Mouse (Mus musculus) liver, postnatal 0 days (tissue): ENCODE results near the gene Hirip3. TPM values are rescaled to one million over a fixed set of nuclear protein-coding genes. Genes with fewer than 3 reads are reported as not detected.

Experiments
- ATAC-seq: fragments of 200-750 bp; cut with Nextera tagmentation; 2 replicates; pipeline ENCODE4 v1.8.0; 2017; ENCODE audit warnings: mild to moderate bottlenecking, moderate library complexity
- DNase-seq: peaks from one replicate; pipeline ENCODE4 v3.0.0-alpha.2; 2016
- H3K27ac ChIP-seq: fragments of 300-500 bp; sonication (generic); 2 replicates; pipeline ENCODE4 v1.5.1; 2014; ENCODE audit warnings: antibody characterized with exemption, moderate library complexity, mild to moderate bottlenecking, low read depth
- H3K27me3 ChIP-seq: fragments of 300-500 bp; sonication (generic); 2 replicates; pipeline ENCODE4 v1.6.1; 2014; ENCODE audit warnings: low read length, control low read depth, mixed read lengths; ENCODE audit not compliant: insufficient read depth
- H3K36me3 ChIP-seq: fragments of 300-500 bp; sonication (generic); replicated peaks from 2 replicates; pipeline ENCODE4 v1.6.1; 2014; ENCODE audit warnings: mild to moderate bottlenecking, control low read depth, low read length, moderate library complexity, mixed read lengths; ENCODE audit not compliant: insufficient read depth
- H3K4me1 ChIP-seq: fragments of 300-500 bp; sonication (generic); 2 replicates; pipeline ENCODE4 v1.6.1; 2014; ENCODE audit warnings: antibody characterized with exemption, mild to moderate bottlenecking, control low read depth; ENCODE audit not compliant: insufficient read depth
- H3K4me2 ChIP-seq: fragments of 300-500 bp; sonication (generic); 2 replicates; pipeline ENCODE4 v1.6.1; 2014; ENCODE audit warnings: low read depth, mild to moderate bottlenecking, low read length, moderate library complexity, mixed read lengths
- H3K4me3 ChIP-seq: fragments of 300-500 bp; sonication (generic); 2 replicates; pipeline ENCODE4 v1.5.1; 2014; ENCODE audit warnings: low read depth, low read length
- H3K9ac ChIP-seq: fragments of 300-500 bp; sonication (generic); replicated peaks from 2 replicates; pipeline ENCODE4 v1.6.1; 2014; ENCODE audit warnings: mild to moderate bottlenecking, moderate library complexity
- H3K9me3 ChIP-seq: fragments of 300-500 bp; sonication (generic); 2 replicates; pipeline ENCODE4 v1.6.1; 2016; ENCODE audit warnings: mild to moderate bottlenecking, control low read depth, low read length, mixed read lengths
- CTCF ChIP-seq: sonication (generic); IDR thresholded peaks from 2 replicates; pipeline ENCODE4 v1.5.1; 2016; ENCODE audit warnings: antibody characterized with exemption, low read depth
- EP300 ChIP-seq: IDR thresholded peaks from 2 replicates; pipeline ENCODE4 v1.6.1; 2016; ENCODE audit warnings: antibody characterized with exemption, low read depth, mild to moderate bottlenecking
- WGBS: fragments of 180-500 bp; shearing (Covaris S2); extraction: QIAGEN DNeasy Blood & Tissue Kit; methylation state at CpG from one replicate; pipeline ENCODE4 v1.1.7; 2014; ENCODE audit not compliant: insufficient replicate concordance; 5-methylcytosine and 5-hydroxymethylcytosine counted together
- polyA plus RNA-seq: library from polyadenylated mRNA; unstranded; fragments of >200 nt; fragmentation: Nextera tagmentation; extraction: Ambion mirVana; gene quantifications from 2 replicates; pipeline ENCODE4 v1.2.1, GENCODE M21; 2015

Gene Hirip3
- polyA plus RNA-seq, 1 experiment from 2014 or later, result 7.2 TPM

GRCm38 (mm10) chr7:126832036-126832598, 29.7 kb upstream of the Hirip3 start:
- Histone ChIP-seq H3K27me3 (peaks cover 8% of the 10 kb centered on the region; the same call in 1 of the 2 replicates), H3K4me3 (peak overlapping the region; percentile 30; the same call in 1 of the 2 replicates)
- ATAC-seq, result peak; percentile 91

GRCm38 (mm10) chr7:126833294-126833693, 28.5 kb upstream of the Hirip3 start:
- Histone ChIP-seq H3K9me3 (no peaks in the 10 kb centered on the region), H3K4me2 (no peak overlapping the region), H3K4me1 (peaks cover 11% of the 10 kb centered on the region; the same call in 1 of the 2 replicates), H3K9ac (no peak overlapping the region), H3K27ac (no peak overlapping the region), H3K36me3 (no peaks in the 10 kb centered on the region), H3K27me3 (peaks cover 7% of the 10 kb centered on the region; the same call in 1 of the 2 replicates), H3K4me3 (no peak overlapping the region)
- DNase-seq (no peak), ATAC-seq (no peak)
- 90% methylated on average over 1 of the region's 1 CpGs for WGBS
- TF ChIP-seq CTCF (no peak), EP300 (no peak)

More at GRCm38 (mm10) chr7:126832036-126832598, 29.7 kb upstream of the Hirip3 start:
- Histone ChIP-seq H3K4me2 (peak overlapping the region; percentile 65), H3K9me3 (no peaks in the 10 kb centered on the region), H3K36me3 (no peaks in the 10 kb centered on the region), H3K4me1 (peaks cover 11% of the 10 kb centered on the region; the same call in 1 of the 2 replicates), H3K27ac (no peak overlapping the region), H3K9ac (peak overlapping the region; percentile 51; the same call in 1 of the 2 replicates)
- WGBS, result under 1% methylated on average over 21 of the region's 21 CpGs
- peak; percentile 87 for DNase-seq
- TF ChIP-seq EP300, result no peak
- peak; percentile 92 for TF ChIP-seq CTCF

GRCm38 (mm10) chr7:126843276-126843675, 18.5 kb upstream of the Hirip3 start:
- ATAC-seq (no peak), DNase-seq (no peak)
- peaks cover 22% of the 10 kb centered on the region for H3K27me3 ChIP-seq
- no peak overlapping the region for H3K9ac ChIP-seq
- H3K4me3 ChIP-seq, result no peak overlapping the region
- no peak overlapping the region for H3K27ac ChIP-seq
- 67% methylated on average over 9 of the region's 9 CpGs for WGBS
- no peaks in the 10 kb centered on the region for H3K36me3 ChIP-seq
- H3K4me1 ChIP-seq, result peaks cover 6% of the 10 kb centered on the region; the same call in 1 of the 2 replicates
- no peaks in the 10 kb centered on the region for H3K9me3 ChIP-seq
- TF ChIP-seq EP300, result no peak
- no peak for TF ChIP-seq CTCF
- no peak overlapping the region for H3K4me2 ChIP-seq

- DNase-seq, result no peak
- Histone ChIP-seq H3K27ac (no peak overlapping the region), H3K4me3 (no peak overlapping the region), H3K36me3 (no peaks in the 10 kb centered on the region), H3K27me3 (peaks cover 40% of the 10 kb centered on the region), H3K4me1 (peaks cover 6% of the 10 kb centered on the region; the same call in 1 of the 2 replicates), H3K9me3 (no peaks in the 10 kb centered on the region), H3K9ac (no peak overlapping the region), H3K4me2 (no peak overlapping the region)
- TF ChIP-seq EP300 (no peak), CTCF (no peak)
- ATAC-seq, result no peak
- WGBS, result 83% methylated on average over 2 of the region's 2 CpGs
Measured at GRCm38 (mm10) chr7:126845516-126845915, 16.3 kb upstream of the Hirip3 start.

GRCm38 (mm10) chr7:126847116-126847420, 14.7 kb upstream of the Hirip3 start, which contains the start of gene Doc2a:
TSS of gene Doc2a (plus strand) at chr7:126847416.
- TF ChIP-seq EP300 (no peak), CTCF (no peak)
- DNase-seq (no peak), ATAC-seq (no peak)
- Histone ChIP-seq H3K4me1 (peaks cover 6% of the 10 kb centered on the region; the same call in 1 of the 2 replicates), H3K9ac (peak within 1 kb of the TSS; percentile 48), H3K27me3 (peaks cover 40% of the 10 kb centered on the region), H3K9me3 (no peaks in the 10 kb centered on the region), H3K27ac (no peak within 1 kb of the TSS), H3K4me2 (peak within 1 kb of the TSS; percentile 74), H3K4me3 (peak within 1 kb of the TSS; percentile 49), H3K36me3 (peaks cover 4% of the 10 kb centered on the region)
- WGBS, result 29% methylated on average over 4 of the region's 4 CpGs

GRCm38 (mm10) chr7:126847421-126848398, 14.1 kb upstream of the Hirip3 start:
- H3K4me3 ChIP-seq, result peak overlapping the region; percentile 49
- TF ChIP-seq EP300 (no peak), CTCF (no peak)
- H3K27me3 ChIP-seq, result peaks cover 40% of the 10 kb centered on the region
- DNase-seq (no peak), ATAC-seq (peak; percentile 23; the same call in 1 of the 2 replicates)
- peaks cover 6% of the 10 kb centered on the region; the same call in 1 of the 2 replicates for H3K4me1 ChIP-seq
- no peaks in the 10 kb centered on the region for H3K9me3 ChIP-seq
- peak overlapping the region; percentile 74 for H3K4me2 ChIP-seq
- WGBS, result 4% methylated on average over 50 of the region's 74 CpGs
- H3K27ac ChIP-seq, result no peak overlapping the region
- peak overlapping the region; percentile 48 for H3K9ac ChIP-seq
- H3K36me3 ChIP-seq, result peaks cover 11% of the 10 kb centered on the region
